Mouse (Mus musculus): Measurements from ENCODE around the gene Ubn2. TPM values are rescaled to one million over a fixed set of nuclear protein-coding genes. Genes with fewer than 3 reads are reported as not detected.
"Not testable (repeated sequence)": the region's sequence is repeated elsewhere in the genome, so short reads cannot be mapped to it uniquely, and the experiment has no call there.

Gene Ubn2
- total RNA-seq, 2 experiments from 2014 or later: 37.4 to 40.9 TPM

GRCm38 (mm10) chr6:38532500-38533420 is 99.0 kb downstream of the Ubn2 start:
- intact Hi-C loops (cut with DNase I): loop anchor here (5.0 to 10.0 kb wide), 2 partner anchors 40 to 162 kb away; no protein-coding TSS in a partner anchor
- DNase-seq (ENCODE audit: low spot score in 2 of 2): peak in 1 of 2 experiments; percentile 34

GRCm38 (mm10) chr6:38533428-38534405 is 100.0 kb downstream of the Ubn2 start, which contains the start of gene Fmc1:
Gene Fmc1, plus strand, starts transcription at chr6:38533502.
- intact Hi-C loops (cut with DNase I): loop anchor here (2.0 to 10.0 kb wide), 3 partner anchors 15 to 161 kb away; no protein-coding TSS in a partner anchor
- DNase-seq (ENCODE audit: low spot score in 2 of 2): peak; percentile 99 to 100

GRCm38 (mm10) chr6:38534640-38535365 is 101.1 kb downstream of the Ubn2 start:
- intact Hi-C loops (cut with DNase I): loop anchor here (2.0 to 10.0 kb wide), 3 partner anchors 14 to 160 kb away; no protein-coding TSS in a partner anchor
- DNase-seq (ENCODE audit: low spot score in 2 of 2): peak; percentile 93 to 95

- intact Hi-C loops (cut with DNase I): loop anchor here (2.0 to 10.0 kb wide), 2 partner anchors 13 to 159 kb away; no protein-coding TSS in a partner anchor
- DNase-seq (ENCODE audit: low spot score in 2 of 2): no peak
Observed at GRCm38 (mm10) chr6:38535366-38535690, 101.6 kb downstream of the Ubn2 start.

- no peak for DNase-seq (ENCODE audit: low spot score in 2 of 2)
- intact Hi-C loops (cut with DNase I): loop anchor here (2.0 to 10.0 kb wide), 2 partner anchors 13 to 159 kb away; no protein-coding TSS in a partner anchor
Observed at GRCm38 (mm10) chr6:38535788-38536187, 102.0 kb downstream of the Ubn2 start.

- intact Hi-C loops (cut with DNase I); DNase-seq (ENCODE audit: low spot score in 2 of 2): not testable (repeated sequence)
Observed at GRCm38 (mm10) chr6:38544141-38544540, 110.4 kb downstream of the Ubn2 start.

GRCm38 (mm10) chr6:38547005-38547404 is 113.3 kb downstream of the Ubn2 start:
- DNase-seq (ENCODE audit: low spot score in 2 of 2); intact Hi-C loops (cut with DNase I): not testable (repeated sequence)

- intact Hi-C loops (cut with DNase I): loop anchor here (2.0 kb wide), 1 partner anchor 13 kb away; no protein-coding TSS in a partner anchor
- DNase-seq (ENCODE audit: low spot score in 2 of 2): no peak
Observed at GRCm38 (mm10) chr6:38547707-38548106, 114.0 kb downstream of the Ubn2 start.

- DNase-seq (ENCODE audit: low spot score in 2 of 2): not testable (repeated sequence)
- intact Hi-C loops (cut with DNase I): loop anchor here (2.0 kb wide), 1 partner anchor 14 kb away; no protein-coding TSS in a partner anchor
Observed at GRCm38 (mm10) chr6:38548595-38548994, 114.8 kb downstream of the Ubn2 start.

- intact Hi-C loops (cut with DNase I): loop anchor here (2.0 kb wide), 1 partner anchor 15 kb away; no protein-coding TSS in a partner anchor
- not testable (repeated sequence) for DNase-seq (ENCODE audit: low spot score in 2 of 2)
Observed at GRCm38 (mm10) chr6:38549840-38550239, 116.1 kb downstream of the Ubn2 start.

- intact Hi-C loops (cut with DNase I): no loop called here
Observed at GRCm38 (mm10) chr6:38550250-38551061, 116.7 kb downstream of the Ubn2 start.

GRCm38 (mm10) chr6:38551062-38551988 is 117.6 kb downstream of the Ubn2 start, which contains the start of gene Luc7l2:
Gene Luc7l2, plus strand, starts transcription at chr6:38551334.
- intact Hi-C loops (cut with DNase I): no loop called here
- DNase-seq (ENCODE audit: low spot score in 2 of 2): peak; percentile 97 to 98

More at GRCm38 (mm10) chr6:38550250-38551061, 116.7 kb downstream of the Ubn2 start:
- DNase-seq (ENCODE audit: low spot score in 2 of 2): peak; percentile 59 to 60

- peak; percentile 97 to 98 for DNase-seq (ENCODE audit: low spot score in 2 of 2)
- intact Hi-C loops (cut with DNase I): no loop called here
Observed at GRCm38 (mm10) chr6:38551989-38552635, 118.4 kb downstream of the Ubn2 start.

GRCm38 (mm10) chr6:38552636-38553000 is 118.9 kb downstream of the Ubn2 start:
- intact Hi-C loops (cut with DNase I): no loop called here

More at GRCm38 (mm10) chr6:38552636-38553000, 118.9 kb downstream of the Ubn2 start:
- DNase-seq (ENCODE audit: low spot score in 2 of 2): no peak

All from left cerebral cortex, postnatal 14 days (tissue).